Mouse (Mus musculus): Measurements from ENCODE around the gene Fam208b.

DNA sequence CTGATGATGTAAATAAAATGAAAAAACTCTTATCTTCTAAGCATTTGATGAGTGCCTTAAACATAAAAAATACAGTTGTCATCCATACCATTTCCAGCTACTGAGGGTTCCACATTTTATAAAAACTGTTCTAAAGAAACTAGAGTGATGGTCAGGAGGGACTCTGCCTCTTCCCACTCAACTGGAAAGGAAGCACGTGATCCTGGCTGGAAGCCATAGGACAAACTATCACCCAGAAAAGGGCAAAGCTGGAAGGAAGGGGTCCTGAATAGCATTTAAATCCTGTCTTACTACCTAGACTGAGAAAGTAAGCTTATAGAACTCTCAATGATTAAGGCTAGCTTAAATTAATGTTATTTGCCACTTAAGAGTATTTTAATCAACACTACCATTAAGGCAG lies 16.6 kb downstream of the Fam208b start:
- TF ChIP-seq MAX (IDR thresholded peaks at IDR 0.05; ENCODE audit: low read depth): no peak
- no peak for TF ChIP-seq SRF (IDR thresholded peaks at IDR 0.05; ENCODE audit: control insufficient read depth, insufficient read length, low read depth)
- TF ChIP-seq POLR2A (IDR thresholded peaks at IDR 0.05; ENCODE audit: insufficient read length, low read depth): no peak
- TF ChIP-seq USF1 (IDR thresholded peaks at IDR 0.05; ENCODE audit: low read depth): no peak
- no peak for TF ChIP-seq E2F4 (IDR thresholded peaks at IDR 0.05; ENCODE audit: insufficient read depth)
- no peak for TF ChIP-seq CEBPB (IDR thresholded peaks at IDR 0.05; ENCODE audit: insufficient read depth, poor library complexity, severe bottlenecking)
- TF ChIP-seq POLR2AphosphoS2 (IDR thresholded peaks at IDR 0.05; ENCODE audit: insufficient read length, low read depth): no peak

All from myocyte (in vitro differentiated cells).